Mouse (Mus musculus): ENCODE measurements around the gene Nek4. TPM values are rescaled to one million over a fixed set of nuclear protein-coding genes. Genes with fewer than 3 reads are reported as not detected.

Gene Nek4
- polyA plus RNA-seq, 1 experiment: 1.5 TPM

DNA sequence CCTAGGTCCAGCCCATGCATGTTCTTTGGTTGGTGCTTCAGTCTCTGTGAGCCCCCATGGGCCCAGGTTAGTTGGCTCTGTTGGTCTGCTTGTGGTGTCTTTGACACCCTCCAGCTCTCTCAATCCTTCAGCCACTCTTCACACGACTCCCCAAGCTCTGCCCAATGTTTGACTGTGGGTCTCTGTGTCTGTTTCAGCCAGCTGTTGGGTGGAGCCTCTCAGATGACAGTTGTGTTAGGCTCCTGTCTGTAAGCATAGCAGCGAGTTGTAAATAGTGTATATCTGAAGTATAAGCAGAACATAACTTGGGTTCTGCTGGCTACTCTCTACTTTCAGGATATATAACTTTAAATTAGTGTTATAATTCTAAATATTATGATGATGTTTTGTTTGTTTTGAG is 7.3 kb downstream of the Nek4 start:
- 66% methylated on average over 2 of the region's 2 CpGs for WGBS
- no peak for DNase-seq (ENCODE audit: low read depth, low spot score)

DNA sequence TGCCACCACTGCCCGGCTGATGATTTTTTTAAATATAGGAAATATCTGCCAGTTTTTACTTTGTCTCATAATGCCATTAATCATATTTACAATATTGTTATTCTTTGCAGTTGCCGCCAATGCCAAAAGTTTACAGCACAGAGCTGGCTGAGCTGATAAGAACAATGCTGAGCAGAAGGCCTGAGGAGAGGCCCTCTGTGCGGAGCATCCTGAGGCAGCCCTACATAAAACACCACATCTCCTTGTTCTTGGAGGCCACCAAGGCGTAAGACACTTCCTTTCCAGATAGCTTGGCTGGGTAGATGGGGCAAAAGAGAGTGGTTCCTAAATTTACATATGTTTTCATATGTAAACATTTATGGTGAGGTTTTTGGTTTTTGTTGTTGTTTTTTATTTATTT is 7.9 kb downstream of the Nek4 start:
- 92% methylated on average over 4 of the region's 4 CpGs for WGBS
- DNase-seq (ENCODE audit: low read depth, low spot score): no peak

DNA sequence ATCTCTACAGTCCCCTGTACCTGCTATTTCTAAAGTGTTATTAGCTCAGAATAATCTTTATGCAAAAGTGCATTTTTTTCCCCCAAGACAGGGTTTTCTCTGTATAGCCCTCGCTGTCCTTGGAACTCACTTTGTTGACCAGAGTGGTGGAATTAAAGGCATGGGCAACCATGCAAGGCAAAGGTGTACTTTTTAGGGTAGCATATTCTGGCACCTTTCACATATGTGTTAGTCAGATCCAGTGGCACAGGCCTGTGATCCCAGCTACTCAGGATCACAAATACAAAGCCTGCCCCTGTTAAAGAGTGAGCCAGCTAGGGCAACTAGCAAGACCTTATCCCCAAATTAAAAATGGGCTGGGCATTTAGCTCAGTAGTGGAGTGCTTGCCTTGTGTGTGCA is 9.2 kb downstream of the Nek4 start:
- no peak for DNase-seq (ENCODE audit: low read depth, low spot score)
- WGBS: 100% methylated on average over 1 of the region's 1 CpGs

DNA sequence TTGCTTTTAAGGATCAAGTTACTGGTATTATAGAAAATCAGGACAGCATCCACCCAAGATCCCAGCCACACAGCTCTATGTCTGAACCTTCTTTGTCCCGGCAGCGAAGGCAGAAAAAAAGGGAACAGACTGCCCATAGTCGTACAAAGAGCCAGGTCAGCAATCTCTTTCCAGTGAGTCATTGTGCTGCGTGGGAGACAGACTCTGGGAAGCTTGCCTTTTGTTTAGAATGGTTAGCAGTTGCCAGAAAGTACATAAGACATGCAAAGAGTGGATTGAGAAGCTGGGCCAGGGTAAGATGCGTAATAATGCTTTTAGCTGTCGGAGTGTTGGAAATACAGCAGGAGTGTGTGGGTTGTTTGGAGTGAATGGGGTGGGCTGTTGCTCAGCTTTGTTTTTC is 23.0 kb downstream of the Nek4 start:
- WGBS: 71% methylated on average over 6 of the region's 6 CpGs
- DNase-seq (ENCODE audit: low read depth, low spot score): no peak

GRCm38 (mm10) chr14:30976222-30976621 is 25.0 kb downstream of the Nek4 start:
- 43% methylated on average over 3 of the region's 3 CpGs for WGBS

DNA sequence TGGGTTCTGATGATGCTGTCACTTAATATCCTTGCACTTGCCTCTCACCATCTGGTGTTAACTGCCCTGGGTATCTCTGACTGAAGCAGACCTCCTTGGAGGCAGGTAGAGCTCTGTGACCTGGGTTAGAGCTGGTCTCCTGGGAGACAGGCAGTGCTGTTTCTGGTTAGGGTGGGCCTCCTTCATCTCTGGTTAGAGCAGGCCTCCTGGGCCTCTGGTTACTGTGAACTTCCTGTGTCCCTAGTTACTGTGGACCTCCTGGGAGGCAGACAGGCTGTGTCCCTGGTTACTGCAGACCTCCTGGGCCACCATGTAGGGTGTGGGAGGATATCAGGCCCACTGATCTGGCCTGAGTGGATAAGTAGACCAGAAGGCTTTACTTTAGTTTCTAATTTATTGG is 45.2 kb downstream of the Nek4 start:
- no peak for DNase-seq (ENCODE audit: low read depth, low spot score)

More at GRCm38 (mm10) chr14:30976222-30976621, 25.0 kb downstream of the Nek4 start:
- DNase-seq (ENCODE audit: low read depth, low spot score): no peak

GRCm38 (mm10) chr14:31000356-31000755 is 49.2 kb downstream of the Nek4 start:
- DNase-seq (ENCODE audit: low read depth, low spot score): no peak
- WGBS: 44% methylated on average over 10 of the region's 10 CpGs

DNA sequence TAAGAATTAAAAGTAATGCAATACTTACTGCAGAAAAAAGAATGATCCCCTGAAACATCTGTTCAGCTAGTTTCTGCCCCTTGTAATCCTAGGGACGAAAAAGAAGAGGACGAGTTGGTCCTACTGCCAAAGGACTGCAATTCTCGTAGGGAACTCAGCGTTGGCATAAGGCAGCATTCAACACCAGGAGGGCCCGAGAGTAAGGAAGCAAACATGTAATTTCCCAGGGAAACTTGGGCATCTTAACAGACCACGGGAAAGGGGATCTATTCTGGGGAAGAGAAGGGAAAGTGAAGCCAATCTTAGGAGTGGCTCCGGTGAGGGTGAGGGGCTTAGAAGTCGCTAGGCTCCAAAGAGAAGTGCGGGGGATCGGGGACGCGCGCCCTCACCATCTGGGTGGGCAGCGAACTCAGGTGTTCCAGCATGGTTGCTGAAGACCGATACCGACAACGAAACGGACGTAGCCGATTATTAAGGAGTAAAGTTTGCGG is 49.7 kb downstream of the Nek4 start:
- under 1% methylated on average over 21 of the region's 21 CpGs for WGBS
- DNase-seq (ENCODE audit: low read depth, low spot score): no peak

- WGBS: under 1% methylated on average over 84 of the region's 84 CpGs
- peak; percentile 67 for DNase-seq (ENCODE audit: low read depth, low spot score)
These were observed 50.4 kb downstream of the Nek4 start, which contains the start of the genes Glt8d1 and Spcs1 for GRCm38 (mm10) chr14:31001307-31002205. Gene Glt8d1 (plus strand): TSS chr14:31001400. Gene Spcs1 (minus strand): TSS chr14:31001672.

GRCm38 (mm10) chr14:31004527-31004926 is 53.4 kb downstream of the Nek4 start:
- 73% methylated on average over 2 of the region's 2 CpGs for WGBS
- DNase-seq (ENCODE audit: low read depth, low spot score): no peak

DNA sequence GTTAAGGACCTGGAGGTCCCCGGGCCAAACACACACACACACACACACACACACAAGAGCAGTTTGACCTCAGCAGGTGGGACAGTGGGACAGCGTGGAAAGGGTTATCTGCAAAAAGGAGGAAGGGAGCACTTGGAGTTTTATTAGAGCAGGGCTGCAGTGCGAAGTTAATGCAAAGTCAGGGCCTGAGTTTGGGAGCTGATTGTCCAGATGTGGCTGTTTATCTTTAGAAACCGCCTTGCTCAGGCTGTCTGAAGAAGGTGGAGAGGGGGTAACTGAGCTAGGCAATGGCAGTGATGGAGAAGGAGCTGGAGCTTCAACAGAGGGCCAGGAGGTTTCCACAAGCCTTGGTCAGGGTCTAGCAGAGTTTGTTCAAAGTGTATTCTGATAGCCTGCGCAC is 55.6 kb downstream of the Nek4 start:
- 61% methylated on average over 5 of the region's 5 CpGs for WGBS
- no peak for DNase-seq (ENCODE audit: low read depth, low spot score)

DNA sequence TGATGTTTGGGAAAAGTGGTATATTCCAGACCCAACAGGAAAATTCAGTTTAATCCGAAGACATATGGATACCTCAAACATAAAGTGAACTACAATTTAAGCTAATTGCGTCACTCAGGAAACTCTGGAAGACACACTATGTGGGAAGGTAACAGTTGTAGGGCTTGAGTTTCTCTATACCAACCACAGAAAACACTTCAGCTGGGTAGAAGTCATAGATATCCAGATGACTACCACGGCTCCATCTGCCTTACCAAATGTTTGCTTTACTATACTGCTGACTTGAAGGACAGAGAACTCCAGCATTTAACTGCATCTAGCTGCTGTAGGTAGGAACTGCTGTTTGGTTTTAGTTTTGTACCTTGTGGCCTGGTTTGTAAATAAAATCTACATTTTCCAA is 60.4 kb downstream of the Nek4 start:
- DNase-seq (ENCODE audit: low read depth, low spot score): no peak
- 88% methylated on average over 3 of the region's 3 CpGs for WGBS

- 98% methylated on average over 2 of the region's 2 CpGs for WGBS
- DNase-seq (ENCODE audit: low read depth, low spot score): no peak
These were observed 62.8 kb downstream of the Nek4 start for GRCm38 (mm10) chr14:31013928-31014327.

DNA sequence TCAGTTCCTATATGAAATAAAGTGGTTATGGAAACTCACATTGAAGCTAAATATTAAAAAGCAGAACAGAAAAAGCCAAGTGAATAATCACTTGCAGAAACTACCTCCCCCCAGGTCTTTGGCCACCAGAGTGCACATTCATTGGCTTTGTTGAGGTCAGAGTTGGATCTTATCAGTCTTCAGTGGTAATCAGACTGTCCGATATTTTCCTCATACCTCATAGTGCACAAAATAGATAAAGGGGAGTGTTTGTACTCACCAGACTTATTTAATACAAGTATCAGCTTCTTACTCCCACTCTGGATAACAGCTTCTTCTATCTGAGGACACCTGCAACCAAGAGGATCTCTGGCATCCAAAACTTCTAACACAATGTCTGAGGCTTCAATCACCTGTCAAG is 64.9 kb downstream of the Nek4 start:
- WGBS: 81% methylated on average over 1 of the region's 1 CpGs

GRCm38 (mm10) chr14:31017854-31018253 is 66.7 kb downstream of the Nek4 start:
- no peak for DNase-seq (ENCODE audit: low read depth, low spot score)
- 2% methylated on average over 2 of the region's 2 CpGs for WGBS

More for the DNA sequence above, 64.9 kb downstream of the Nek4 start:
- no peak for DNase-seq (ENCODE audit: low read depth, low spot score)

DNA sequence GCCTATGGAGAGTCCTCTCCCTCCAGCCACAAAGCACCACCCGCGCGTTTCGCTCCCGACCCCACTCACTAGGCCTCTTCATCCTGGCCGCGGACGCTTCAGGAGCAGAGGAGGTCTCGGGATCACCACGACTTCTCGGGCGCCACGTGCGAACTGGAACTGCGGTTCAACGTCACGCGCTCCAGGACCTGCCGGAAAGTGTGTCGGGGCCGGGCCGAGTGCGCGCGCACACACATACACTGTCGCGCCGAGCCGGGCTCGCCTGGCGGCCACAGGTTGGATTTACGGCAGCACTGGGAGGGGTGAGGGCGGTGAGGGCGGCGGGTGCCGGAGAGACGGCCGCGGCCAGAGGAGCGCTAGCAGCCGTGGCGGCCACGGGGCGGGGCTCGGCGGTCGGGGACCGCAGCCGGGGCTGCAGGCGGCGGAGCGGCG is 67.7 kb downstream of the Nek4 start, which contains the start of the genes Pbrm1 and Gnl3:
Gene Pbrm1 (plus strand): TSS at position 279 of the 432 bp plus-strand sequence.
Gene Gnl3 (minus strand): TSS at position 293 of the 432 bp plus-strand sequence.
- under 1% methylated on average over 52 of the region's 53 CpGs for WGBS
- peak; percentile 67 for DNase-seq (ENCODE audit: low read depth, low spot score)

- under 1% methylated on average over 54 of the region's 56 CpGs for WGBS
- peak; percentile 39 for DNase-seq (ENCODE audit: low read depth, low spot score)
These were observed 68.4 kb downstream of the Nek4 start for GRCm38 (mm10) chr14:31019331-31020205.

GRCm38 (mm10) chr14:31022579-31022978 is 71.4 kb downstream of the Nek4 start:
- 24% methylated on average over 1 of the region's 1 CpGs for WGBS
- DNase-seq (ENCODE audit: low read depth, low spot score): no peak

GRCm38 (mm10) chr14:31025785-31026184 is 74.6 kb downstream of the Nek4 start:
- DNase-seq (ENCODE audit: low read depth, low spot score): no peak
- 82% methylated on average over 3 of the region's 3 CpGs for WGBS

All from large intestine, adult 2 months (tissue).